Mouse (Mus musculus) forebrain, embryonic 13.5 days (tissue): Measurements from ENCODE around the gene Faf1. TPM values are rescaled to one million over a fixed set of nuclear protein-coding genes. Genes with fewer than 3 reads are reported as not detected.

Experiments
- ATAC-seq: fragments of 200-750 bp; cut with Nextera tagmentation; 2 replicates; pipeline ENCODE4 v1.8.0; 2017
- H3K27ac ChIP-seq: fragments of 300-500 bp; sonication (generic); 2 replicates; pipeline ENCODE4 v1.5.1; 2015; ENCODE audit warnings: inconsistent platforms, mild to moderate bottlenecking, moderate library complexity
- H3K27me3 ChIP-seq: fragments of 300-500 bp; sonication (generic); 2 replicates; pipeline ENCODE4 v1.6.1; 2015; ENCODE audit warnings: mild to moderate bottlenecking, inconsistent platforms
- H3K36me3 ChIP-seq: fragments of 300-500 bp; sonication (generic); 2 replicates; pipeline ENCODE4 v1.6.1; 2015; ENCODE audit warnings: mild to moderate bottlenecking, inconsistent platforms; ENCODE audit not compliant: poor library complexity, severe bottlenecking
- H3K4me1 ChIP-seq: fragments of 300-500 bp; sonication (generic); 2 replicates; pipeline ENCODE4 v1.6.1; 2015; ENCODE audit warnings: inconsistent platforms
- H3K4me2 ChIP-seq: fragments of 300-500 bp; sonication (generic); 2 replicates; pipeline ENCODE4 v1.6.1; 2015; ENCODE audit warnings: inconsistent platforms, mild to moderate bottlenecking, moderate library complexity
- H3K4me3 ChIP-seq: fragments of 300-500 bp; sonication (generic); 2 replicates; pipeline ENCODE4 v1.5.1; 2015; ENCODE audit warnings: mild to moderate bottlenecking, inconsistent platforms
- H3K9ac ChIP-seq: fragments of 300-500 bp; sonication (generic); 2 replicates; pipeline ENCODE4 v1.6.1; 2015; ENCODE audit warnings: mild to moderate bottlenecking, inconsistent platforms
- H3K9me3 ChIP-seq: fragments of 300-500 bp; sonication (generic); replicated peaks from 2 replicates; pipeline ENCODE4 v1.6.1; 2016; ENCODE audit warnings: inconsistent platforms
- WGBS: fragments of 180-500 bp; shearing (Covaris S2); methylation state at CpG from one replicate; pipeline ENCODE4 v1.1.7; 2015; 5-methylcytosine and 5-hydroxymethylcytosine counted together
- polyA plus RNA-seq: library from polyadenylated mRNA; unstranded; fragments of >200 nt; fragmentation: Nextera tagmentation; extraction: Ambion mirVana; gene quantifications from 2 replicates; pipeline ENCODE4 v1.2.1, GENCODE M21; 2015

Faf1 gene
- polyA plus RNA-seq, 1 experiment from 2014 or later, result 30.4 TPM

DNA sequence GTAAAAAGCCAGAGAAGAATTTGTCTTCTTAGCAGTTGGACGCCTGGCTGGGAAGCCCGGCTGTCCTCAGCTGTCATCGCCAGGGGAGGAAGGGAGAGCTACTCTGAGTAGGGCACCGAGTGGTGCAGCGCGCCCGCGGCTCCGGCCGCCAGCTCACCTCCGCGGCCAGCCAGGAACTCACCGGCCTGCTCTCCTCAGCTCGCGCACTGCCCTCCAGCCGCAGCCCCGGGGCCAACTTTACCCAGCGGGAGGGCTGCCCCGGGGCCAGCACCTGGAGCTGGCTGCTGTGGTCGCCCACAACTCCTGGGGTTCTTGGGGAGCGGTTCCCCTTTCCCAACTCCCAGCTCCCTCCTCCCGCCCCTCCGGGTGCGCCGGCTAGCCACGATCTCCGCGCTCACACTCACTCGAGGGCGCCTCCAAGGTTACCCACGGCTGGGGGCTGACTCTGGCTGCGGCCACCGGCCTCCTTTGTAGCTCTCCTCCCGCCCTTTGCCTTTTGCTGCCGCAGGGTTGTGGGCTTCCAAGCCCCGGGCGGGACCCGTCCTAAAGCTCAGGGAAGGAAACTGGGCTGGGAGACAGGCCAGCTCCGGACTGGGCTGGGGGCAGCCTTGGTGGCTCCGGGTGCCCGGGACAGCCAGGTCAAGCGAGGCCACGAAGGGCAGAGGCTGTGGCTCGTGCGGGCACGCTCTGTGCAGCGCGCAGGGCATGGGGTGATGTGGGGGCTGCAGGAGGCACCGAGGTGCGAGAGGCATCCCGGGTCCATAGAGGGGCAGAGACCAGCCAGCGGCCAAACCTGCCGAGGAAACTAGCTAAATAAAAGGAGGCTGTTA lies 19.2 kb upstream of the Faf1 start:
- ATAC-seq, result peak; percentile 78
- Histone ChIP-seq H3K4me3 (peak overlapping the region; percentile 37), H3K4me1 (peaks cover 13% of the 10 kb centered on the region), H3K27ac (no peak overlapping the region), H3K36me3 (no peaks in the 10 kb centered on the region), H3K4me2 (peak overlapping the region; percentile 64), H3K9me3 (no peaks in the 10 kb centered on the region), H3K9ac (peak overlapping the region; percentile 52), H3K27me3 (peaks cover 80% of the 10 kb centered on the region)
- under 1% methylated on average over 52 of the region's 53 CpGs for WGBS

GRCm38 (mm10) chr4:109657851-109658500 lies 18.4 kb upstream of the Faf1 start:
- peaks cover 83% of the 10 kb centered on the region for H3K27me3 ChIP-seq
- ATAC-seq, result no peak

DNA sequence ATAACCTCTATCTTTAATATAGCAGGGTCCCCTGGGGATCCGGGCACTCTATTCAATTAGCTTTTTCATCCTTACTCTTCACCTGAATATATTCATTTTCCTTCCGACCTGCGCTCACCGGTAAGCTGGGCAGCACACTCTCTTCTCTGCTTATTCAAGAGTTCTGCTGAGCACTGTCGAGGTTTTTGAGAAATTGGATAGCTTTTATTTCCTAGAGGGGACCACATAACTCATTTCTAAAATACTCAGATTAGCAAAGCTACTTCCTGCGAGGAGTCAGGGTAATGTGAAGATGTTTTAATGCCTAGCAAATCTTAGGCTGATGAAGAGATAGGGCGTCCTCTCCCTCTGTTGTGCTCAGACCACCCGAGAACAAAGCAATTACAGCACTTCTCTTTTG lies 17.6 kb upstream of the Faf1 start:
- 10% methylated on average over 8 of the region's 8 CpGs for WGBS
- ATAC-seq, result no peak
- H3K27me3 ChIP-seq, result peaks cover 82% of the 10 kb centered on the region

More at GRCm38 (mm10) chr4:109657851-109658500, 18.4 kb upstream of the Faf1 start:
- Histone ChIP-seq H3K36me3 (no peaks in the 10 kb centered on the region), H3K4me3 (peak overlapping the region; percentile 37), H3K4me2 (peak overlapping the region; percentile 64), H3K9ac (no peak overlapping the region), H3K9me3 (no peaks in the 10 kb centered on the region), H3K27ac (no peak overlapping the region), H3K4me1 (peaks cover 13% of the 10 kb centered on the region)
- WGBS, result 2% methylated on average over 20 of the region's 20 CpGs

GRCm38 (mm10) chr4:109659571-109659970 lies 16.8 kb upstream of the Faf1 start:
- ATAC-seq, result no peak
- 25% methylated on average over 2 of the region's 2 CpGs for WGBS

More for the DNA sequence above, 17.6 kb upstream of the Faf1 start:
- Histone ChIP-seq H3K9ac (no peak overlapping the region), H3K4me3 (no peak overlapping the region), H3K4me2 (no peak overlapping the region), H3K36me3 (no peaks in the 10 kb centered on the region), H3K4me1 (peaks cover 15% of the 10 kb centered on the region), H3K27ac (no peak overlapping the region), H3K9me3 (no peaks in the 10 kb centered on the region)

DNA sequence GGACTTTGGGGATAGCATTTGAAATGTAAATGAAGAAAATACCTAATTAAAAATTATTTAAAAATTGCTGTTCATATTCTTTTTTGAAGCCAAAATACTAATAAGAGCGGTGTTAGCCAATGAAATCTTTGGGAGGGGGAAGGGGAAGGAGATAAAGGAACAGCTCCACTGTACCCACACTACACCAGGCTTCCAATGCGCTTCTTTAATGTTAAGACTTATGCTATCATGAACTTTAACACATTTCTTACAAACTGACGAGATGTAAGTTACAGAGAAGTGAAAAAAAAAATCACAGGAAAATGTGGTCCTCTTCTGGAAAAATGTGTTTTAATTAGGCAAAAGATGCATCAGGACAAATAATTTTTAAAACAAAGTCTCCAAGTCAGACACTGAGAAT lies 15.8 kb upstream of the Faf1 start:
- Histone ChIP-seq H3K27me3 (peaks cover 71% of the 10 kb centered on the region), H3K4me3 (no peak overlapping the region), H3K9me3 (no peaks in the 10 kb centered on the region), H3K27ac (no peak overlapping the region), H3K4me1 (peaks cover 28% of the 10 kb centered on the region), H3K4me2 (no peak overlapping the region), H3K36me3 (no peaks in the 10 kb centered on the region), H3K9ac (no peak overlapping the region)
- ATAC-seq, result no peak
- WGBS, result 28% methylated on average over 3 of the region's 3 CpGs

More at GRCm38 (mm10) chr4:109659571-109659970, 16.8 kb upstream of the Faf1 start:
- Histone ChIP-seq H3K27ac (no peak overlapping the region), H3K27me3 (peaks cover 81% of the 10 kb centered on the region), H3K4me2 (no peak overlapping the region), H3K9ac (no peak overlapping the region), H3K9me3 (no peaks in the 10 kb centered on the region), H3K4me3 (no peak overlapping the region), H3K4me1 (peaks cover 22% of the 10 kb centered on the region), H3K36me3 (no peaks in the 10 kb centered on the region)

- Histone ChIP-seq H3K27me3 (peaks cover 65% of the 10 kb centered on the region), H3K9ac (no peak overlapping the region), H3K9me3 (no peaks in the 10 kb centered on the region), H3K36me3 (no peaks in the 10 kb centered on the region), H3K27ac (no peak overlapping the region), H3K4me2 (no peak overlapping the region), H3K4me1 (peaks cover 34% of the 10 kb centered on the region), H3K4me3 (no peak overlapping the region)
- no peak for ATAC-seq
- WGBS, result 19% methylated on average over 5 of the region's 5 CpGs
Measured at GRCm38 (mm10) chr4:109661183-109661582, 15.2 kb upstream of the Faf1 start.

GRCm38 (mm10) chr4:109662271-109662670 lies 14.1 kb upstream of the Faf1 start:
- 17% methylated on average over 5 of the region's 5 CpGs for WGBS
- H3K27me3 ChIP-seq, result peaks cover 54% of the 10 kb centered on the region
- no peak overlapping the region for H3K4me2 ChIP-seq
- no peak overlapping the region for H3K9ac ChIP-seq
- no peak overlapping the region for H3K27ac ChIP-seq
- H3K9me3 ChIP-seq, result no peaks in the 10 kb centered on the region
- no peak overlapping the region for H3K4me3 ChIP-seq
- peaks cover 36% of the 10 kb centered on the region for H3K4me1 ChIP-seq
- no peak for ATAC-seq
- H3K36me3 ChIP-seq, result no peaks in the 10 kb centered on the region

DNA sequence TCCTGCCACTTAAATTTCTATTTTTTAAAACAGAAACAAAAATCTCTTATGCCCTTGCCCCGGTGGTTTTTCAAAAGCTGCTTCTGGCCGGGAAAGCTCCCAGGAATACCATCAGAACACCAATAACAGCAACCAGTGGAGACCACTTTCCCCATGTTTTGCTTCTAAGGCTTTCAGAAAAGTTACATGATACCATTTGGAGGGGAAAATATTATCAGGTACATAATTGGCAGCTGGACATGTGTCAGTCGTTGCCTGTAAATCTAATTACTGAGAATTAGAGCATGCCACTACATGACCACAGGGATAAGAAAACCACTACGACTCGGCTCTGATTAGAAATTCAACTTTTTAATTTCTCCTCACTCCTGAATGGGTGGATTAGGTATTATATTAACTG lies 12.3 kb upstream of the Faf1 start:
- peak overlapping the region; percentile 91 for H3K4me2 ChIP-seq
- no peak overlapping the region for H3K9ac ChIP-seq

DNA sequence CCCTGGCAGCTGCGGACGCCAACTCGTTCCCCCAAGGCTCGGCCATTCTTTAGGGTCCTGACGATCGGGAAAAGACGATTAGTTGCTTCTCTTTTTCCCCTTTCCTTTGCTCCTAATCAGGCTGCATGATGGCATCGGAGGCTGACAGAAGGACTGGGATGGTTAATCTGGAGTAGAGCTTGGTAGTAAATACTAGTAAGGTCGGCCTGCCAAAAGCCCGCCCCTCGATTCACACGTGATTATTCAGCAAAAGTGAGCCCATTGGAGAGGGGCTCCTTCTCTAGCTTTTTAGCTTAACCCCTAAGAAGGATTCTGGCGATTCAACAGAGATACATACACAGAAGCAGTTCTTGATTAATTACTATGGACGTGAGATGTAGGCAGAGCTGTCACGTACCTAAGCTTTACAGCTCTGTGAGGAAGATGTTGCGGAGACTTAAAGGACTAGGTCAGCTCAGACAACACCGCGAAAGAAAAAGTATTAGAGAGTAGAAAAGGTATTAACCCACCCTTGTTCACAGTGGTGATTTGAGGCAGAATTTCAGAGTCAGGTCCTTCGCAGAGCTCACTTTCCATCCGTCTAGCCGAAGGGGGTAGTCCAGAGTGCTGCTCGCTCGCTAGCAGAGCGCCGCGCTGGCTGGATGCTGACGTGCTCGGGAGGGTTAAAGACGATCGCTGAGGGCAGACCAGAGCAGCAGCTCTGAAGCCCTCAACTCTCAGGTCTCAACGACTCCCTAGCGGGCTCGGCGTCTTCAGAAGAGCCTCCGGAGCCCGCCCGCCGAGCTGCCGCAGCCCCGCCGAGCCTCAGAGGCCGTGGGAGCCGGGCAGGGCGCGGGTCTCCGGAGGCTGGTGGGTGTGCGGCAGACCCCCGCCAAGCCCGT lies 11.0 kb upstream of the Faf1 start:
- peak overlapping the region; percentile 74; the same call in 1 of the 2 replicates for H3K27ac ChIP-seq
- peak; percentile 50 for ATAC-seq
- H3K4me2 ChIP-seq, result peak overlapping the region; percentile 91
- WGBS, result under 1% methylated on average over 47 of the region's 49 CpGs
- peaks cover 27% of the 10 kb centered on the region for H3K27me3 ChIP-seq
- H3K9ac ChIP-seq, result peak overlapping the region; percentile 87
- peaks cover 31% of the 10 kb centered on the region for H3K4me1 ChIP-seq
- H3K9me3 ChIP-seq, result no peaks in the 10 kb centered on the region
- peak overlapping the region; percentile 77 for H3K4me3 ChIP-seq
- no peaks in the 10 kb centered on the region for H3K36me3 ChIP-seq

More for the DNA sequence above, 12.3 kb upstream of the Faf1 start:
- 9% methylated on average over 5 of the region's 5 CpGs for WGBS
- Histone ChIP-seq H3K4me3 (peak overlapping the region; percentile 77), H3K27ac (no peak overlapping the region), H3K9me3 (no peaks in the 10 kb centered on the region), H3K27me3 (peaks cover 37% of the 10 kb centered on the region), H3K36me3 (no peaks in the 10 kb centered on the region), H3K4me1 (peaks cover 31% of the 10 kb centered on the region)
- ATAC-seq, result no peak

GRCm38 (mm10) chr4:109665982-109666460 lies 10.4 kb upstream of the Faf1 start:
- H3K4me3 ChIP-seq, result peak overlapping the region; percentile 77
- H3K9me3 ChIP-seq, result no peaks in the 10 kb centered on the region
- H3K36me3 ChIP-seq, result no peaks in the 10 kb centered on the region
- WGBS, result under 1% methylated on average over 48 of the region's 49 CpGs
- peak overlapping the region; percentile 74 for H3K27ac ChIP-seq
- peaks cover 22% of the 10 kb centered on the region for H3K27me3 ChIP-seq
- H3K9ac ChIP-seq, result peak overlapping the region; percentile 87
- peak overlapping the region; percentile 91 for H3K4me2 ChIP-seq
- peaks cover 31% of the 10 kb centered on the region for H3K4me1 ChIP-seq
- ATAC-seq, result peak; percentile 62

- Histone ChIP-seq H3K27ac (peak within 1 kb of the TSS; percentile 74), H3K4me3 (peak within 1 kb of the TSS; percentile 77), H3K9me3 (no peaks in the 10 kb centered on the region), H3K4me2 (peak within 1 kb of the TSS; percentile 91), H3K9ac (peak within 1 kb of the TSS; percentile 87), H3K36me3 (no peaks in the 10 kb centered on the region), H3K4me1 (peaks cover 31% of the 10 kb centered on the region), H3K27me3 (peaks cover 15% of the 10 kb centered on the region)
- under 1% methylated on average over 64 of the region's 64 CpGs for WGBS
- peak; percentile 94 for ATAC-seq
Measured at GRCm38 (mm10) chr4:109666461-109667269, 9.7 kb upstream of the Faf1 start, which contains the start of gene Cdkn2c. Gene Cdkn2c, minus strand, starts transcription at chr4:109667189.
